In genomic region chr7:27288732-27289131, GRCm38 (mm10) we compare ENCODE assay signal across 17 mouse cellular contexts.
"Had no signal": no experiment of that assay in that cellular context is flagged by ENCODE, and none has a peak within 500 bp of the region (broad histone marks: within the 10 kb centered on the region; RNA-seq: fewer than 3 reads in every experiment).

No protein-coding gene starts in this region.

- H3K4me2 ChIP-seq: kidney, embryonic 15.5 days; limb, embryonic 12.5 days; limb, embryonic 15.5 days; liver, embryonic 12.5 days; liver, embryonic 15.5 days; midbrain, embryonic 11.5 days had no signal

- H3K9ac ChIP-seq: kidney, embryonic 15.5 days; limb, embryonic 12.5 days; limb, embryonic 15.5 days; liver, embryonic 12.5 days; liver, embryonic 15.5 days had no signal

- ATAC-seq: liver, embryonic 12.5 days had no signal

- H3K27ac ChIP-seq: kidney, embryonic 15.5 days; limb, embryonic 12.5 days; limb, embryonic 15.5 days; liver, embryonic 12.5 days; liver, embryonic 15.5 days; stomach, postnatal 0 days had no signal

- H3K9me3 ChIP-seq: kidney, embryonic 15.5 days; limb, embryonic 15.5 days; liver, embryonic 12.5 days; liver, embryonic 15.5 days had no signal

- H3K27me3 ChIP-seq: kidney, embryonic 15.5 days had no signal

- DNase-seq: kidney, adult 8-10 months; kidney, postnatal 14 days; left cerebral cortex, postnatal 4 days; lung, adult 2 months; lung, postnatal 14 days; lung, postnatal 4 days; midbrain, embryonic 14.5 days; right cerebral cortex, postnatal 4 days; thymus, adult 2 months; thymus, postnatal 14 days had no signal

- H3K36me3 ChIP-seq: kidney, embryonic 15.5 days; limb, embryonic 12.5 days; limb, embryonic 15.5 days; liver, embryonic 12.5 days; liver, embryonic 15.5 days had no signal

- H3K4me3 ChIP-seq: kidney, embryonic 15.5 days; limb, embryonic 12.5 days; limb, embryonic 15.5 days; liver, embryonic 12.5 days; liver, embryonic 15.5 days had no signal
